Mouse (Mus musculus) midbrain, postnatal 0 days (tissue): ENCODE data around the gene Areg. TPM values are rescaled to one million over a fixed set of nuclear protein-coding genes. Genes with fewer than 3 reads are reported as not detected.

Experiments used
- ATAC-seq: fragments of 200-750 bp; cut with Nextera tagmentation; 2 replicates; pipeline ENCODE4 v1.8.0; 2017; ENCODE audit warnings: moderate number of reproducible peaks, mild to moderate bottlenecking, moderate TSS enrichment, moderate library complexity; ENCODE audit not compliant: low FRiP score
- DNase-seq: peaks from one replicate; pipeline ENCODE4 v3.0.0-alpha.2; 2015; ENCODE audit warnings: low spot score
- H3K27ac ChIP-seq: fragments of 300-500 bp; sonication (generic); 2 replicates; pipeline ENCODE4 v1.5.1; 2014; ENCODE audit warnings: low read depth, mild to moderate bottlenecking, low read length, mixed read lengths
- H3K27me3 ChIP-seq: fragments of 300-500 bp; sonication (generic); 2 replicates; pipeline ENCODE4 v1.6.1; 2014; ENCODE audit warnings: low read length, control low read depth, mixed read lengths; ENCODE audit not compliant: insufficient read depth
- H3K36me3 ChIP-seq: fragments of 300-500 bp; sonication (generic); 2 replicates; pipeline ENCODE4 v1.6.1; 2014; ENCODE audit warnings: low read length, control low read depth, mixed read lengths; ENCODE audit not compliant: insufficient read depth
- H3K4me1 ChIP-seq: fragments of 300-500 bp; sonication (generic); 2 replicates; pipeline ENCODE4 v1.6.1; 2014; ENCODE audit warnings: mild to moderate bottlenecking, control low read depth, antibody characterized with exemption, low read length, mixed read lengths; ENCODE audit not compliant: insufficient read depth
- H3K4me2 ChIP-seq: fragments of 300-500 bp; sonication (generic); 2 replicates; pipeline ENCODE4 v1.6.1; 2014; ENCODE audit warnings: low read depth, mild to moderate bottlenecking, low read length, mixed read lengths; ENCODE audit not compliant: poor library complexity, severe bottlenecking
- H3K4me3 ChIP-seq: fragments of 300-500 bp; sonication (generic); 2 replicates; pipeline ENCODE4 v1.5.1; 2014; ENCODE audit warnings: low read depth, mild to moderate bottlenecking, low read length, moderate library complexity
- H3K9ac ChIP-seq: fragments of 300-500 bp; sonication (generic); replicated peaks from 2 replicates; pipeline ENCODE4 v1.6.1; 2014; ENCODE audit warnings: mild to moderate bottlenecking, low read length, moderate library complexity, mixed read lengths; ENCODE audit not compliant: poor library complexity, severe bottlenecking
- H3K9me3 ChIP-seq: fragments of 300-500 bp; sonication (generic); 2 replicates; pipeline ENCODE4 v1.6.1; 2016; ENCODE audit warnings: low read length, control low read depth
- CTCF ChIP-seq: IDR thresholded peaks from 2 replicates; pipeline ENCODE4 v1.5.1; 2016; ENCODE audit warnings: antibody characterized with exemption, mild to moderate bottlenecking
- WGBS: fragments of 180-500 bp; shearing (Covaris S2); extraction: QIAGEN DNeasy Blood & Tissue Kit; methylation state at CpG from one replicate; pipeline ENCODE4 v1.1.7; 2014; 5-methylcytosine and 5-hydroxymethylcytosine counted together
- polyA plus RNA-seq: library from polyadenylated mRNA; unstranded; fragments of >200 nt; fragmentation: Nextera tagmentation; extraction: Ambion mirVana; gene quantifications from 2 replicates; pipeline ENCODE4 v1.2.1, GENCODE M21; 2015
- total RNA-seq: library from RNA; depleted of rRNA; stranded (reverse); fragments of >200 nt; gene quantifications from 2 replicates; pipeline ENCODE4 v1.2.3, GENCODE M21; 2014

The Areg gene
- total and polyA plus RNA-seq, 2 experiments from 2014 or later, result 0.21 to 0.27 TPM

GRCm38 (mm10) chr5:91147001-91147400, 7.6 kb downstream of the Areg start:
- H3K36me3 ChIP-seq, result no peaks in the 10 kb centered on the region
- no peak overlapping the region for H3K27ac ChIP-seq
- ATAC-seq, result no peak
- no peak for TF ChIP-seq CTCF
- H3K4me2 ChIP-seq, result no peak overlapping the region
- H3K9me3 ChIP-seq, result no peaks in the 10 kb centered on the region
- H3K4me3 ChIP-seq, result no peak overlapping the region
- no peak for DNase-seq
- H3K4me1 ChIP-seq, result no peaks in the 10 kb centered on the region
- 83% methylated on average over 1 of the region's 1 CpGs for WGBS
- H3K9ac ChIP-seq, result no peak overlapping the region
- H3K27me3 ChIP-seq, result no peaks in the 10 kb centered on the region

- no peak overlapping the region for H3K27ac ChIP-seq
- DNase-seq (no peak), ATAC-seq (no peak)
- no peak overlapping the region for H3K9ac ChIP-seq
- no peaks in the 10 kb centered on the region for H3K4me1 ChIP-seq
- no peak overlapping the region for H3K4me3 ChIP-seq
- 86% methylated on average over 2 of the region's 2 CpGs for WGBS
- H3K4me2 ChIP-seq, result no peak overlapping the region
- no peaks in the 10 kb centered on the region for H3K36me3 ChIP-seq
- TF ChIP-seq CTCF, result no peak
- no peaks in the 10 kb centered on the region for H3K27me3 ChIP-seq
- no peaks in the 10 kb centered on the region for H3K9me3 ChIP-seq
These were observed 8.7 kb downstream of the Areg start for GRCm38 (mm10) chr5:91148054-91148453.

GRCm38 (mm10) chr5:91156677-91157076, 17.3 kb downstream of the Areg start:
- DNase-seq (no peak), ATAC-seq (no peak)
- H3K9me3 ChIP-seq, result no peaks in the 10 kb centered on the region
- no peaks in the 10 kb centered on the region for H3K4me1 ChIP-seq
- 86% methylated on average over 8 of the region's 8 CpGs for WGBS
- no peak overlapping the region for H3K4me3 ChIP-seq
- no peaks in the 10 kb centered on the region for H3K27me3 ChIP-seq
- no peak overlapping the region for H3K4me2 ChIP-seq
- no peak overlapping the region for H3K9ac ChIP-seq
- TF ChIP-seq CTCF, result no peak
- no peak overlapping the region for H3K27ac ChIP-seq
- H3K36me3 ChIP-seq, result no peaks in the 10 kb centered on the region

GRCm38 (mm10) chr5:91157169-91157568, 17.8 kb downstream of the Areg start:
- WGBS, result 50% methylated on average over 3 of the region's 3 CpGs

GRCm38 (mm10) chr5:91162787-91163186, 23.4 kb downstream of the Areg start:
- H3K4me2 ChIP-seq, result no peak overlapping the region
- WGBS, result 90% methylated on average over 4 of the region's 4 CpGs
- no peaks in the 10 kb centered on the region for H3K9me3 ChIP-seq
- no peak overlapping the region for H3K9ac ChIP-seq
- no peaks in the 10 kb centered on the region for H3K36me3 ChIP-seq
- H3K4me1 ChIP-seq, result no peaks in the 10 kb centered on the region
- ATAC-seq (no peak), DNase-seq (no peak)
- H3K27me3 ChIP-seq, result no peaks in the 10 kb centered on the region
- no peak overlapping the region for H3K4me3 ChIP-seq
- TF ChIP-seq CTCF, result no peak
- no peak overlapping the region for H3K27ac ChIP-seq

More at GRCm38 (mm10) chr5:91157169-91157568, 17.8 kb downstream of the Areg start:
- Histone ChIP-seq H3K9ac (no peak overlapping the region), H3K9me3 (no peaks in the 10 kb centered on the region), H3K27me3 (no peaks in the 10 kb centered on the region), H3K36me3 (no peaks in the 10 kb centered on the region), H3K4me3 (no peak overlapping the region), H3K4me1 (no peaks in the 10 kb centered on the region), H3K27ac (no peak overlapping the region), H3K4me2 (no peak overlapping the region)
- TF ChIP-seq CTCF, result no peak
- ATAC-seq (no peak), DNase-seq (no peak)

GRCm38 (mm10) chr5:91166601-91167000, 27.2 kb downstream of the Areg start:
- H3K4me3 ChIP-seq, result no peak overlapping the region
- no peaks in the 10 kb centered on the region for H3K27me3 ChIP-seq
- 86% methylated on average over 5 of the region's 5 CpGs for WGBS
- no peaks in the 10 kb centered on the region for H3K36me3 ChIP-seq
- H3K4me1 ChIP-seq, result no peaks in the 10 kb centered on the region
- DNase-seq, result no peak
- no peak overlapping the region for H3K9ac ChIP-seq
- no peak for ATAC-seq
- no peaks in the 10 kb centered on the region for H3K9me3 ChIP-seq
- TF ChIP-seq CTCF, result no peak
- H3K27ac ChIP-seq, result no peak overlapping the region
- H3K4me2 ChIP-seq, result no peak overlapping the region
